Mouse (Mus musculus) heart, postnatal 4 days (tissue): ENCODE results near the gene Smox. TPM values are rescaled to one million over a fixed set of nuclear protein-coding genes. Genes with fewer than 3 reads are reported as not detected.

Experiments used
- DNase-seq: peaks from one replicate; pipeline ENCODE4 v3.0.0; 2021
- total RNA-seq, 2 experiments: library from RNA; stranded (reverse); gene quantifications; 2 replicates each; pipeline ENCODE4 v1.2.3; 2021

The Smox gene
- total RNA-seq, 2 experiments from 2014 or later = 33.7 to 35.2 TPM

DNA sequence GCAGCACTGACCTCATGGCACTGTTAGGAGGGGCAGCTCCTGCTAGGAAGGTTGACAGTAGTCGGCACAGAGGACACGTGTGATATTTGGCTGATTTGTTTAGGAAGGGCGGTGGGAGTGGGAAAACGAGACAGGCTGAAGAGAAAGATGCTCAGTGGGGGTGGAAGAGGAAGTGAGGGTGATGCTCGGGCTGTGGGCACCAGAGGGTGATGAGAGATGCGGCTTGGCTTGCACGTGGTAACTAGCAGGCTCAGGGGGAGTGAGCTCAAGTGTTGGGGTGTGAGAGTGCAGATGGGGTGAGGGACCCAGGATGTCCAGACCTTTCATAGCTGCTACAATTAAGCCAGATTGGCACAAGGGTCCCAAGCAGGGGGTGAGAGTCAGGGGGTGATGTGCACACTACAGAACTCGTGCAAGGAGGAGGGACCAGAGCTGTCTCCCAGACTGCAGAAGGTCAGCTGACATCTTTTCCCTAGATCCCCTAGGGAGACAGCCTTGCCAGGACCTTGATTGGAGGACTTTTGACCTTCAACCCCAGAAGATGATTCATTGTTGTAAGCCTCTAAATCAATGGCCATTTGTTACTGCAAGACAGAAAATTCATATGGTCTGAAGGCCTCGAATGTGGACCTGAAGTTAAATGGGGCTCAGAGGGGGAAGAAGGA is 61.6 kb downstream of the Smox start:
- DNase-seq = no peak

DNA sequence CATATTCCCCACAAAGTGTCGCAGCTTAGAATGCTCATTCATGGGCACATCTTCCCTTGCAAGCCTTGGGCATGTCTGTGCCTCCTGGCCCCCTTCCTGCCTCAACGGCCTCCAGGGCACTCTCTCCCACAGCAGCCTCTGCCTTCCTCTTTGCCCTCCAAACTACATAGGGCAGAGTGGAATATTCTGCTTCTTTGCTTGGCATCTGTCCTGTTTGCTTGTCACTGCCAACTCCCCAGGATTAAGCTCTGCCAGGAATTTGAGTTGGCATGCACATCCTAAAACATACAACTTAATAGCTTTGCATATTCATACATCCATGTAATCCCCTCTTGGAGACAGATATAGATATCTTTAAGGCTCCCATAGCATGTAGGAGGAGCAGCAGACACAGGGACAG is 66.6 kb downstream of the Smox start:
- DNase-seq = peak; percentile 23

DNA sequence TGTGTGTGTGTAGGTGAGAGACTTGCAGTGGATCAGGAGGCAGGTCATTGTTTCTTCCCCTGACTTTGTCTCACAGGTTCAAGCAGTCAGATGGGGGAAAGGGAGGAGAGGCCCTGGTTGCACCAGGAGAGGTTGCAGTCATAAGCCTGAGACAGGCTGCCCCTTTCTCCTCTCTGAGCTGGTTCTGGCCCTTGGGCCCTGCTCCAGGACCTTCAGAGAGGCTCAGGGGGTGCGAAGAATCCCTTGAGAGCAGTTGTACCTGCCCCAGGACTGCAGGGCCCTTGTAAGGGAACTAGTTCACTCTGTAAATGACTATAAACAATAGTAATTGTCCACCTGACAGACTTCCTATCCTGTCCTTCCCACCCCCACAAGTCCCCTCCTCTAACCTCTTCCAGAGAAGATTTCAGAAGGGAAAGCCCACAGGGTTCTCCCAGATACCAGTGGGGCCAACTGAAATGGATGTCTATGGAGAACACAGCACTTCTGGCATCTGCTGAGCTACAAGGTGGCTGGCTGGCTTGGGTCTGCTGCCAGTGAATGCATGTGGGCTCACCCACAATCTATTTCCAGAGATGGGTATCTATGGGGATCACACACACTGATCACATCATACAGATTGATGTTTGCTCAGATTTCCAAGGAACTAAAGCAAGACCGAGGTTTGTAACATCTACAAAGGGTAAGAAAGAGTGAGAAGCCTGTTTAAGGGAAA is 69.1 kb downstream of the Smox start:
- DNase-seq = no peak

DNA sequence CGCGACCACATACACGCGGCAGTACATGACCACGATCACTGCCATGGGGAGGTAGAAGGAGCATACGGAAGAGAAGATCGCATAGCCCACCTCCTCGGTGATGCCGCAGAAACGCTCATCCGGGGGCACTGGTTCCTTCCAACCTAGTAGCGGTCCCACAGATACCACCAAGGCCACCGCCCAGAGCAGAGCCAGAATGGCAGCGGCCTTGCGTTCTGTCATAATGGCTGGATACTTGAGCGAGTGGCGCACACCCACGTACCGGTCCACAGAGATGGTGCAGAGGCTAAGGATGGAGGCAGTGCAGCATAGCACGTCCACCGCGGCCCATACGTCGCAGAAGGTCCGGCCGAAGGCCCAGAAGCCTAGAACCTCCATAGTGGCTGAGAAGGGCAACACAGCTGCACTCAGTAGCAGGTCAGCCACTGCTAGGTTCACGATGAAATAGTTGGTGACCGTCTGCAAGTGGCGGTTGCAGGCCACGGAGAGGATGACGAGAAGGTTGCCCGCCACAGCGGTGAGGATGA is 70.1 kb downstream of the Smox start:
- peak; percentile 15 for DNase-seq

- peak; percentile 49 for DNase-seq
These were observed 70.7 kb downstream of the Smox start, which contains the start of gene Adra1d for GRCm38 (mm10) chr2:131561891-131562585. Adra1d (minus strand) TSS chr2:131562283.

GRCm38 (mm10) chr2:131562586-131563122 is 71.4 kb downstream of the Smox start:
- DNase-seq = peak; percentile 86

Other genes starting within 250 kb of the Smox start
- gene Pank2, start 229.0 kb upstream of the Smox start, total RNA-seq = 10 to 100 TPM; 41.1 to 44.4 TPM
- 1 to 10 TPM; 8.0 to 9.0 TPM for gene Rnf24, start 138.6 kb upstream of the Smox start, total RNA-seq
- gene Adra1d, start 70.8 kb downstream of the Smox start, total RNA-seq = 1 to 10 TPM; 2.8 to 3.8 TPM